Mouse (Mus musculus) right cerebral cortex, postnatal 14 days (tissue): ENCODE data around the gene Tspan17.

Experiments
- DNase-seq: peaks from one replicate; pipeline ENCODE4 v3.0.0; 2022

Gene Tspan17

DNA sequence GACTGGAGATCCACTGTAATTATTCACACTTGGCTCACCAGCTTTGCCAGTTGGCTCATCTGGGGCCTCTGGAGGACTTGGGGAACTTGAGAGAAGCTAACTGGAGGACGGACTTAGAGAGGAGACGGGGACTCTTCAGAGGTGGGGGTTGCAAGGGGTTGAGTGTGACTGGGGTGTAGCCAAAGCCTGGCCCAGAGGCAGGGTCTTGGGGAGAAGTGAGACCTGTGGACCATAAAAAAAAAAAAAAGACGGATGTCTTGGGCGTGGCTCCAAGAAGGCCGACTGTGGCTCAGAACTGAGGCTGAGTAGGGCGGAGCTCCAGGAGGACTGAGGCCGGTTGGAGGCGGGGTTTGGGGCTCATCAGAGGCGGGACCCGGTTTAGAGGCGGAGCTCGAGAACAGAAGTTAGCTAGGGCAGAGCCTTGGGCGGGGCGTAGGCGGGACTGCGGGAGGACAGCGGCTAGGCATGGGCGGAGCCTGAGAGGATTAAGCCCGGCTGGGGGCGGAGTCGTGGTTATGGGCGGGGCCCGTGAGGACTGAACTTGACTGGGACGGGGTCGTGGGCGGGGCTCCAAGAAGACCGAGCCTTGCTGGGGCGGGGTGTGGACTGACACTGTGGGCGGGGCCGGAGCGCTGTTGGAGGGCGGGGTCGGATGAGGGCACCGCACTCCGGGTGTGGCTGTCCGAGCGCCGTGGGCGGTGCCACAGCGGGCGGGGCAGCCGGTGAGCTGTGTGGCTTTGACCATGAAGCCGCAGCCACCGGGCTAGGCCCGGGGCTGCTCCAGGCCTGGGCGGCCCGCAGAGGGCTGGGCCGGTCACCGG is at the start of gene Tspan17:
Gene Tspan17, plus strand, starts transcription at position 638 of the 821 bp plus-strand sequence.
- peak; percentile 92 for DNase-seq

DNA sequence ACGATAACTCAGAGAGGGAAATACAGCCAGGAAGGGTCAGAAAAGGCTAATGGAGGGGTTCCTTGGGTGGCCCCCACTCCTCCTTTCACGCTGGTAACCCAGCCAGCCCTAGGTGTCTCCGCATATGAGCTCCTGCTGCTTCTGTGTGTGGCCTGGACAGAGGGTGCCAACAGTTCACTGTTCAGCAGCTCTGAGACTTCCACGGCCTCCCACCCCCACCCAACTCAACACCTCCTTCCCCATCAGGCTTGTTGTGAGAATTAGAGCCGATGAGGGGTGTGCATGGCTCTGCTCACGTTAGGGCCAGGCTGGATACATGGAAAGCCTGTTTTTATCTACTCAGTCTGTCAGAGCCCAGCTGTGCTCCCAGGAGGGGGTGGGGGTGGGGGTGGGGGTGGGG is 43.1 kb upstream of the Tspan17 start:
- no peak for DNase-seq

DNA sequence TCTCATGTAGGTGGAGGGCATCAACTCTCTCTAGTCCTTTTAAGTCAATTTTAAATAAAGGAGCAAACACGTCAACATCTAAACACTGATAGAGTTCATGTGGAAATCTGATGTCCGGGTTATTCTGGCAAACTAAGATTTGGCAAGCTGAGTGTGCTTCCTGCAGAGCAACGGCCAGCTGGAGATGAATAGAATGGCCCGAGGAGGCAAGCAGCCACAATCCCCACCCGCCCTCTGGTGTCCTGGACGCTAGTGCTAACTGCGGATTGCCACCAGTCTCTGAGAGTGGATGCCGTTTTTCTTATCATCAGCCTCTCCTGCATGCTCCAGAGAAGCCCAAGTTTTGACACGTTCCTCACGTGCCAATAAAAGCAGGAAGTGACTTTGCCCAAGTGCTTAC is 42.3 kb upstream of the Tspan17 start:
- no peak for DNase-seq

DNA sequence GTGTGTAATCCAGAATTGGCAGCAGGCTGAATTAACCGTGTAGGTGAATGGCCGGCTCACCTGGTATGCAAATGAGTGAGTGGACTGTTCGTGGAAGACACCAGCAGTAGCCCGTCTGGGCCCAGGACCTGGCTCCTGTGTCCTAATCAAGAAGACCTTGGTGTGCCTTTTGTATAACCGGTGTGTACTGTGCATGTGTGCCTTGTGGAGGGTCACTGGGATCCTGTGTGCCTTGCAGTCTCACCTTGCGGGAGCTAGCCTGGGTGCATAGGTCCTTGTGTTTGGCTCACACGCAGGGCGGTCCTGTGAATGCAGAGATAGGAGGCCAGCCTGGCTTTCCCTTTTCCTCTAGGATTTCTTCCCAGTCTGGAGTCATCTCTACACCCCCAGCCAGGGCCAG is 41.0 kb upstream of the Tspan17 start:
- DNase-seq: no peak

DNA sequence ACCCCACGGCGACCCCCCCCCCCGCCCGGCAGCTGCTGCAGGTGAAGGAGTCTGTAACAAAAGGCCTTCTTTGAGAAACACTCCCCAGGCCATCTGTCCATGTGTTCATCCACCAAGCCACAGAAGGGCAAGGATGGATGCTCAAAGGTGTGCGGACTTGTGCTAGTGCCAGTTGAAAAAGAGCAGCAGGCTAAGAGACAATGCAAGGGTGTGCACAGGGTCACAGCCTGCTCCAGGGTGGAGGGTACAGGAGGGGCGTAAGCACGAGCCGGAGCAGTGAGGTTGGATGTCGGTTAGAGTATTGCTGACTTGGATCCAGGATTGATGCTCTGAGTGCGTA is 40.5 kb upstream of the Tspan17 start:
- no peak for DNase-seq

DNA sequence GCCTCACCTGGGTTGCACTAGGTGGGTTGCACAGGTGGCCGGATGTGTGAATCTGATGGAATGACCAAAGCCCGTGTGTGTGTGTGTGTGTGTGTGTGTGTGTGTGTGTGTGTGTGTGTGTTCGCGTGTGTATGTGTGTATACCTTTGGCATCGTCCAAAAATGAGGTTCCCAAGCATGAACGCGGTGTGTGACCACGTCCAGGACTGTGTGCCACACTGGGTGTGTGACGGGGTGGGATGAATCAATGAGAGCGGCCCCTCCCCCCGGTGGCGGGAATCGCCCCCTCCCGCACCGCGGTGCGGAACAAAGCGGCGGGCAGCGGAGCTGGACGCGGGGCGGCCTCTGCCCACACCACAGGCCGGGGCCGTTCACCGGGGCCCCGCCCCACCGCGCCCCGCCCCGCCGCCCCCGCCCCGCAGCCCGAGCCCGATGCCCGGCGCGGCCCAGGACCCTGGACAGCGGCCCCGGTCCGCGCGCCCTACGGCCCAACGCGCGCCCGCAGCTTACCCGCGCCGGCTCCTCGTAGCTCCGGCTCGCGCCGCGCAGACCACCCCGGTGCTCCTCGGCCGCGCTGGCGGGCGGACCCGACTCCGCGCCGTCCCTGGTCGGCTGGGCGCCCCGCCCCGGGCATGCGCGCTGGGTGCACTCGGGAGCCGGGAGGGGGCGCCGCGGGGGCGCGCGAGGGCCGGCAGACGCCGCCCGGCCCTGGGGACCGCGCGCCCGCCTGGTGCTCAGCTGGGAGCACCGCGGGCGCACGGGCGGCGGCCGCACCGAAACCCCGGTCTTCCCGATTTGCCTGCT is 39.9 kb upstream of the Tspan17 start:
- peak; percentile 78 for DNase-seq

DNA sequence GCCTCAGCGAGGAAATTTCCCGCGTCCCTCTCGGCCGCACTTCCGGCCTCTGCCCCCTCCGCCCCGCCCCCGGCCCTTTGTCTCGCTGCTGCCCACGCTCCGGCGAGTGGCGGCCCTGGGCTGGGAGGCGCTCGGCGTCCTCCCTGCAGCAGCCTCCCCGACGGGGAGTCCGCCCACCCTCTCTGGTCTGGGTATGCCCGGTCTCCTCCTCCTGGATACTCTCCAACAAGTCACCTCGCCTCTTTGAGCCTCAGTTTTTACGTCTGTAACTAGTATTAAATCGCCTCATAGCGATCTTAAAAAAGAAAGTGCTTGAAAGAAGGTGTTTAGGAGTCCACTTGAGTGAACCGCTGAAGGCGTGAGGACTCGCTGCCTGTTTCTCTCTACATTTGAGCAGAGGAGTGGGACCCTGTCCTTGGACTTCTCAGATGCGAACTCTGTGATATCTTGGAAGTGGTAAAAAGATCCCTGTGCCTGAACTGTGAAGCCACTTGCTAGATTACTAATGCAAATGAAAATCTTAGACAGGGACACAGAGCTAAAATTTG is 39.2 kb upstream of the Tspan17 start, which contains the start of gene Gprin1:
Gene Gprin1, minus strand, starts transcription at position 11 of the 548 bp plus-strand sequence.
- no peak for DNase-seq

DNA sequence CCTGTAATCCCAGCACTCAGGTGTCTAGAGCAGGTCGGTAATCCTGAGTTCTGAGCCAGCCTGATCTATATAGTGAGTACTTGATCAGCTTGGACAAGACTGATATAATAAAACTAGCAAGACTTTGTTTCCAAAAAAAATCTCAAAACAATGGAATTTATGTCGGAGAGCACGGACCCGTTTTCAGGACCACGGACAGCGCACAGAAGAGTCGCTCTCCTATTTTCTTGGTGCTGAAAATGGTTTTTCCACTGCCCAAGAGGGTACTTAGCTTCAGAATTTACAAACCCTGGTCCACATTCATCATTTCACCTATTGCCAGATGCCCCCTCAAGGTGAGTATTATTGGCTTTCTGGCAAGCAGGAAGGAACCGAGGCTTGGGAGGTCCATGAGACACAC is 38.5 kb upstream of the Tspan17 start:
- no peak for DNase-seq

DNA sequence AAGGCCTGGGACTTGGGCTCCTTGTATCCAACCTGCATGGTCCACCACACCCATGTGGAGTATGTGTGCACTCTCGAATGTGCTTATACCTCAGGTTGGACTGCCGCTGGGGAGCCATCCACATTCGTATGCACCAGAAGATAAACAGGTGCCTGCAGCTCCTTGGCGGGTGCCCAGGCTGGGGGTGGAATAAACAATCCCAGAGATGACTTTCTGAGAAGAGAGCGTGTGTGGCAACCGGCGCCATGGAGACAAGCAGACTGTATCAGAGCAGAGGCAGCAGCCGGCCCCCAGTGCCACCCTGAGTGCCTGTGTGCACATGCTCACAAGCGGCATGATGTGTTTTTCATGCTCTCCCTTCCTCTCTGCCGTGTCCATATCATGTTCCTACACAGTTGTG is 36.5 kb upstream of the Tspan17 start:
- DNase-seq: peak; percentile 89

DNA sequence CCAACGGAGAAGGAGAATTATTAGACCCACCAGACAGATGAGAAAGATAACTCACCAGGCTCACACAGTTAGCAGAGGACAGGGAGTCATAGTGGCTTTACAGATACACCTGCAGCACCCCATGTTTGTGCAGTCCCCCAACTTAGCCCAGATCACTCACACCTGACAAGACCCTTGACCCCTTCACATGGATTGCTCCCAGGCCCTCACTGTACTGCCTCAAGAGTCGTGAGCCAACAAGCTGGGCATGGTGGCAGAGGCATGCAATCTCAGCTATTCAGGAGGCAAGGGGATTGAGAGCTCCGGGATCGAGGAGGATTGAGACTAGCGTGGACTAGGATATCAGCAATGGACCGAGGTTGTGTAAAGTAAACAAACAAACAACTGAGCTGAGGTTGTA is 35.4 kb upstream of the Tspan17 start:
- no peak for DNase-seq

DNA sequence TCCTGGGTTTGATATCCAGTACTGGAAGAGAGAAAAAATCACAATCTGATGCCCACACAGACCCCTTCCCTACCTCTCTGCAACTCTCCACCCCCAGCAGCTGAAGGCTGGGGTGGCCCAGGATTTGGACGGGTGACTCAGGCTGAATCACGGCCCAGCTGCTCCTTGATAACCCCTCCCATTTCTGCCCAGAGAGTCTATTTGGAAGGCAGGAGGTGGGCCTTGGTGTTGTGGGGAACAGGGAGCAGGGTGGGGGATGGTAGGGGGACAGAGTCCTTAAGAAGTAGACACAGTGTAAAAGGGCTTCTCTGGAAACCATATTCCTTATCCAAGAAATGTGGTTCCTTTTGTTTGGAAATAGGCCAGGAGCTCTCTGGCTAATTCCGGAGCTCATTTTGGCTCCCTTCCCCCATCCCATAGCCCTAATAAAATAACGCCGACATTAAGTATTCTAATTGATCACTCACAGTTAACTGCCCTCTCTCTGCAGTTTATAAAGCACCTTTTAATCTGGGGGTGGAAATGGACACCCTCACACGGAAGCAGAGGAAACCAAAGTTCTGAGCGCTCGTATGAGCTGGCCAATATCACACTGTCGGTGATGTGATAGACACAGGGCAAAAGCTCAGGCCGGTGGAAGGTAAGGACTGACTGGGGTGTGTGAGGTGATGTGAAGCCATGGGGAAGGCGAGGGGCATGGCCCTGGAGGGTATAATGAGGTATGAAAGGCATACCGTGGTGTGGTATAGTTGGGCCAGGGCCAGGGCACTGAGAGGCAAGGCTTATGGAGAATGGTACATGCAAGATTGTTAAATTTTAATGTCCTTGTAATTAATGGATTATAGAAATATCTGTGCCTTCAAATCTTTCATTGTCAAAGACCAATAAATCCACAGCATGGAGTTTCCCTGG is 34.8 kb upstream of the Tspan17 start:
- DNase-seq: no peak

DNA sequence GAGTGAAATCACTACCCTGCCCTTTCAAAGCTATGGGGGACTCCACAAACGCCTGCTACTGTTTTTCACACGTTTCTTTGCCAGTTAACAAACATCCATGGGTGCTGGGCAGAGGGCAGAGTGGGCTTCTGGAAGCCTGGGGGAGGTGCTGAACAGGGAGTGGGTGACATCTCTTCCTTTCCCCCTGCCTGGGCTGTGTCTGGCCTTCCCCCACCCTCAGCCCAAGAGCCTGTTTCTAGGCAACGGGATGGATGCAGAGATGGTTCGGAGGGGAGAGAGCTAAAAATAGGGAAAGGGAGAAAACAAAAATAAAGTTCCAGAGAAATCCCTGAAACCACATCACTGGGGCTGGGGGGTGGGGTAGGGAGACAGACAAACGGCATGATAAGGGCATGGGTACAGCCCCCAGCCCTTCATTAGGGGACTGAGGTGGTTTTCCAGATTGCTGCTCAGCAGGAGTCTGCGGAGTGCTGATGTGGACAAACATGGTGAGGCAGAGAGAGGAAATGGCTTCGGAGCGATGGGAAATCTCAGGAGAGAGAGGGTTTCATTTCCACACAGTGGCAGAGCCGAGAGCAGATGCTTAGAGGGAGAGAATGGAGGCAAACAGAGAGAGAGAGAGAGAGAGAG is 33.9 kb upstream of the Tspan17 start:
- no peak for DNase-seq

DNA sequence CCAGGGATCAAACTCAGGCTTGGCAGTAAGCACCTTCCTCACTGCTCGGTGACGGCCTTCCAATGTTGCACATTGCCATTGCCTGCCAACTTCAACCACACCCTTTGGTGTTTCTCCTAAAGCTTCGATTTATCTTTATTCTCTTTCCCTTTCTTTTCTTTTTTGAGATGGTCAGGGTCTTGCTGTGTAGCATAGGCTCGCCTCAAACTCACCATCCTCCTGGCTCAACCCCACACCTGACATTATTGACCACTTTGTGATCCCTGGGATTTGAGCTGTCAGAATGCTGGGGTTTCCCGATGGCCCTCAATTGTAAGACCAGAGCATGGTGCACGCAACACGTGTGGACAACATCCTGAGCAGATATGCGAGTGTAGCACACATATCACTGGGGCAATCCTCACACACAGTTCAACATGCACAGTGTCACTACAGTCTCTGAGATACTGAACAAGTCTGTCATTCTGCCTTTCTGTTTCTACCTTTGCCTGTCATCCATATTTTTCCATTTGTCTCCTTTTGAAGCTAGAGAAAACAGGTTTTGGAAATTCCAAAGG is 32.9 kb upstream of the Tspan17 start:
- DNase-seq: no peak

DNA sequence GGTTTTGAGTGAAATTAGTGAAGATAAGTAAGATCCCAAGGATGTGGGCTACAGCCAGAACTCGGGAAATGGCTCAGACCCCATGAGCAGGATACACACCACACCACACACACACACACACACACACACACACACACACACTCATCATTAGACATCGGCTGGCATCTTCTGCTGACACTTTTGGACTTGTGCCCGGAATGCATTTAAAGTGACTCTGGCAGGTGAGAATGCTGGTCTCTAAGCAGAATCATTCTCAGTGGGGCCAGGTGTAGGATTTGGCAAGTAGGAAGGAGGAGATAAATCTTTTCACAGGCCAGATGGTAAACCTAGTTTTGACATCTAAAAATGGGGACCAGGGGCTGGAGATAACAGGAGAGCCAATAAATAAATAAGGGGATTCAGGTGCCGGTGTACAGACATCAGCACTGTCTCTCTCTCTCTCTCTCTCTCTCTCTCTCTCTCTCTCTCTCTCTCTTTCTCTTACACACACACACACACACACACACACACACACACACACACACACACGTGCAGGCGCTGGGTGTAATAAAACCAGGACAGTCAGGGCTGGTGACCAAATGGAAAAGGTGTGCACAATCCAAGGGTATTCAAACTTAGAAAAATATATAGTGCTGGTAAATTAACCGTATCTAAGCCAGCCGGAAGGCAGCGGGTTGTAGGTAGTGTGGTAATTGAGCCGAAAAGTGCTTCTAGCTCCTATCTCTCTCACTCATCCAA is 31.9 kb upstream of the Tspan17 start:
- DNase-seq: peak; percentile 67

DNA sequence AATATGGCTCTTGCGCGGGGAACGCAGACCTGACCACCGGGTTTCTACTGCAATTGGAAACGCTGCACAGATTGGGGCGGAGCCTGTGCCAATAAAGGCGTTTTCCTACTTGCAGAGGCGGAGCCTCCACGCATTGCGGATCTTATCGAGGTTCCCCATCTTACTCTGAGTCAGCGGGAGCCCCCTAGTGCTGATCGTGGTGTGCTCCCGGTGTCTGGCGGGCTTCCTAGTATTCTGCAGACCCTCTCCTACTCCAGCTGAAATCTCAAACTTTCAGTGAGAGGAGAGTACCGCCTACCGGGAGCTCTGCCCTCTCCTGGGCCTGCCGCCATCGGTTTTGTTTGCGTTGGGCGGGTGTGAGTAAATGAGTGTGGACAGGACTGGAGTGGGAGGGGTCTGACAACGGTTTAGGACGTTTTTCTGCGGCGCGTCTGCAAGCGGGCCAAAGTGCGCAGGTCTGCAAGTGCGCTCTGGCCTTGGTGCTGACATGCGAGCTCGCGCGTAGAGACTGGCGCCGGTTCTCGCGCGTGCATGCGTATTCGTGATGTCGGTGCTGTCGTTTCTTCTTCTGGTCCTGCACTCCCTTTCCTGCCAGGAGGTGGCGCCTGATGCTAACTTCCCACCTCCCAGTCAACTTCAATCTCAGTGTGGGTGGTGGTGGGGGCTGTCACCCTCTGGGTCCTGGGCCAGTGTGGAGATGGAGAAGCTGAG is 31.0 kb upstream of the Tspan17 start:
- DNase-seq: peak; percentile 92

DNA sequence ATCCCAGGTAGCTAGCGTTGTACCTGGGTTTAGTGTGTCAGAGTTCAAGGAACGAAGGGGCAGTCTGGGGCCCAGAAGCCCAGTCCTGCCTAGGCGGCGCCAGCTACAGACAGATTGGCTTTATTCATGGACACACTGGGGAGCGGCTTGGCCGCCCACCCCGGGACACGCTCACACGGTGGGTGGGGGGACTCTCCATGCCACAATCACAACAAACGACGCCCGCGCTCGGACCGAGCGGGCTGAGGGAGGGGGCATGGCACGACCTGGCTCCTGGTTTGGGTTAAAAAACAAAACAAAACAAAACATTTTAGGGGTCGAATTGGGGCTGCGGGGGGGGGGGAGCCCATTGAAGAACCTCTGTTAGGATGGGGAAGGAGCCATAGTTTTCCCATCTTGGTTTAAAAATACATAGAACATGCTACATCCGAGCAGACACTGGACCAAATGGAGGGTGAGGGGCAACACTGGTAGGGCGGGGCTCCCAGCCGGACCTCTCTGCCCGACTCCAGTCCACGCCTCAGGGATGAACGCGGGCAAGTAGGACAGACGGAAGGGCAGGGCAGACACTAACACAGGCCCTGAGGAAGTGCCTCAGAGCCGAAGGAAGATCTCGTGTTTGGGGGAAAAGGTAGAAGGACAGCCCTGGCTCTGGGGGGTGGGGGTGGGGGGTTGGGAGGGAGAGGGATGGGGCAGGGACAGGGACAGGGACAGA is 30.3 kb upstream of the Tspan17 start:
- no peak for DNase-seq

DNA sequence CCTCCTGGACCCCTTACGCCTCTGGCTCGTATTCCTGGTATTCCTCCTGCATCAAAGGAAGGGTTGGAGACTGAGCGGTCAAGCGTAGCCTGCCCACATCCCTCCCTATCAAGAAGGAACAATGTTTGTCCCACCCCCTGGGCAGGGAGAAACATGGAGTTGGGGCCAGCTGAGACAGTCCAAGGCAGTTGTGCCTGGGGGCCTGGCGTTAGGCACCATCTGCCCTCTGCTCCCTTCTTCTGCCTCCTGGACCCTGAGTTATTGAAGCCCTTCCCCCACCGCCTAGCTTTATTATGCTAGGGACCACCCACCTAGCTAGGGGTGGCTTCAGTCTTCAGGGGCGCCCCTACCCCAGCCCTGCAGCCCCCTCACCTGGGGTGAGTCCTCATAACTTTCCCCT is 29.7 kb upstream of the Tspan17 start:
- DNase-seq: no peak

DNA sequence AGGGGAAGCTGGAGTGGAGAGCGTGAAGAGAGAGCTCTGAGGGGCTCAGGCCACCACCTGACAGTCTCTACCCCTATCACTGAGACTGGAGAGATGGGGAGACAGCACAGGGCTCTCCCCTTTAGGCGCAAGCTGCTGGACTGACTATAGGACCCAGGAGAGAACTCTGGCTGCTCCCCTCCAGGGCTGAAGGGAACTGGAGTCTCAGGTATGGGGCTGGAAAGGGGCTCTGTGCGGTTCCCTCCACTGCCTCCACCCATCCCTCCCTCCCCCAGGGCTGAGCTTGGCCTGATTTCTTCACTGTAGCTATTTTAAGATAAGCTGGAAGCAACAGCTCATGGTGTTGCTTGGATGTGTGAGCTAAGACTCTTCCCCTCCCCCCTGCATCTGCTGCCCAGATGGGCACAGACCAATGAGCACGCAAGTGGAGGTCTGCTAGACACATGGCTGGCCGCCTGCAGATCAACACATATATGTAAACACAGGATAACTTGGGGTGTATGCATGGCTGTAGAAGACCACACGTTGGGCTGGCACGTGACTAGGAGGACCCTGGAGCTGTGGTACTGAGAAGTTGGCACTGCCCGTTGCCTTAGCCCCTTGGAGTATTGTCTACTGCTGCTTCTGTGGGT is 28.9 kb upstream of the Tspan17 start:
- DNase-seq: peak; percentile 77

DNA sequence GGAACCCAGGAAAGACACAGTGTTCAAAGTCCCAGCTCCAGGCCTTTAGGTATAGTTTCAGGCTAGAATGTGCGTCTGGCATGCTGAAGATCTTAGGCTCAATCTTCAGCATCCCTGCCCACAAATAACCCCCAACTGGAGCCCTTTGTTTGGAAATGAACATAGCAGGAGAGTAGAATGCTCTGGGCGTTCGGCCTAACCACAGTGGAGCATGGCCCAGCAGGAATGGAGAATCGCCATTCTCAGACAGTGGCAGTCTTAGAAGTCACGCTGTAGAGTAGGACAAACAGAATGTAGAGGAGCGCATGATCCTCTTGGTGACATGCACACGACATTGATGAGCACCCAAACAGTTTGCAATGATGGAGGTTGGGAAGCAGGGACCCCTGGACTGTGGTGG is 28.3 kb upstream of the Tspan17 start:
- DNase-seq: no peak
